Mouse (Mus musculus) liver (tissue): Measurements from ENCODE around the gene Gprc5d.
A peak's percentile ranks its signal among the peaks of the same experiment; 100 is the strongest.

Source experiments
- DNase-seq: peaks from one replicate; pipeline ENCODE4 v3.0.0-alpha.2; 2020; ENCODE audit warnings: mixed read lengths

Gprc5d gene

DNA sequence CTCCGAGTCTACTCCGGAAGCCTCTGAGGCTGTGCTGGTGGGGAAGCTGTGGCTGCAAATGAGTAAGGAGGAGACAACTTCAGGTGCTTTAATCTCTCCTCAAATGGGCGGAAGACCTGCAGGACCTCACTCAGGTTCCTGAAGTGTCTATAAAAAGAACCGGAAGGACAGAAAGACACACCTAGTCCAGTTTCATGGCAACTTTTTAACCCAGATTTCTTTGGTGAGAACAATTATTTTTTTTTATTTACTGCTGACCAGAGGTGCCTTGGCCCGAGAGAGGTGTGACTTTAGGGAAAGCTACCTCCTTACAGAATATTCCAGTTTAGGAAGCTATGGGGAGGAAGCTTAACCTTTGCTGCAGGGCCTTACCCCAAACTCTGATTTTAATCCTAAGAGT lies at the start of gene Gprc5d:
Gene Gprc5d, minus strand, starts transcription at position 101 of the 400 bp plus-strand sequence.
- DNase-seq: no peak

DNA sequence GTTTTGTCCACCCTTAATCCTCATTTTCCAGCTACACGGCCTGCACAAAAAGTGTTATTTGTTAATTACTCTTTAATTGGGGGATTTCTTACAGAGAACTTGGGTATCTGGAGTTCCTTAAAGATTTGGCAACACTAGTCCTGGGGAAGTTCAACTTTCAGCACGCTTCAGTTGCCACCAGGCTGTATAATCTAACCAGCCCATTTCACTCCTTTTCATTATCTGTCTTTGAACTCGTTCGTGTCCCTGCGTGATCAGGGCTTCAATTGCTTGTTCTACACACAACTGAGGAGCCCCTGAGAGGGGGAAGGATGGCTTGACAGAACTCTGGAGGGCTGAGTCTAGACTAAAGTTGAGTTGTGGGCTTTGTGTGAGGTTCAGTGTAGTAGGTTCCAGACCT lies 48.6 kb upstream of the Gprc5d start:
- DNase-seq: peak; percentile 76

GRCm38 (mm10) chr6:135166262-135166661 lies 48.2 kb upstream of the Gprc5d start:
- peak; percentile 44 for DNase-seq

DNA sequence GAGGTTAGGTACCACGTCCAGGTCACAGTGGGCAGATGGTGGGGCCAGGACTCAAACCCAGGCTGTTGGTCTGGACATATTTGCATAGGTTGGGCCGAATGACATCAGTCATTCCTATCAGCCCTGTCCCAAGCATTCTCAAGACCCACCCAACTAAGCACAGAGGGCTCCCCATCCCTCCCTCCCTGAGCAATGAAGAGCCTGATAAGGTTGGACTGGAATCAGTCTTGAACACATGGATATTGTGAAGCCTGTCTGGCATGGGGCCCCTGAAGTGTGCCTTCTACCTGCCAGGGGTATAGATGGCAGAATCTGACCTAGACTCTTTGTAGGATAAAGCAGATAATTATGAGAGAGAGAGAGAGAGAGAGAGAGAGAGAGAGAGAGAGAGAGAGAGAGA lies 47.6 kb upstream of the Gprc5d start:
- DNase-seq: peak; percentile 88

DNA sequence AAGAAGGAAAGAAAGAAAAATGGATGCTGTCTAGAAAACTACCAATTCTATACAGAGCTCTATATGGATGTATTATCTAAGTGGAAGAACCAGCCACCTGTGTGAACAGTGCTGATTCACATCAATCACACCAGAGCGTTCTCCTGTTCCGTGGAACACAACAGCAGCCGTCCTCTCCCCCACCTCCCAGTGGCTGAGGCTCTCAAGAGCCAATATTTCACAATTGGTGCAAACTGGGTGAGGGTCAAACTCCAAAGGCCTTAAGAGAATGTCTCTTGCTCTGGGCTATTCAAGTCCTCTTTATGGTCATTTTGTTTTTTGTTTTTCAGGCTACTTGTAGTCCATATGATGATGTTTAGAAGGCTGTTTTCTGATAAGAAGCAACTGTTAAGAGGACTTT lies 47.1 kb upstream of the Gprc5d start:
- DNase-seq: peak; percentile 58

- no peak for DNase-seq
Measured at GRCm38 (mm10) chr6:135162861-135163260, 44.8 kb upstream of the Gprc5d start.

DNA sequence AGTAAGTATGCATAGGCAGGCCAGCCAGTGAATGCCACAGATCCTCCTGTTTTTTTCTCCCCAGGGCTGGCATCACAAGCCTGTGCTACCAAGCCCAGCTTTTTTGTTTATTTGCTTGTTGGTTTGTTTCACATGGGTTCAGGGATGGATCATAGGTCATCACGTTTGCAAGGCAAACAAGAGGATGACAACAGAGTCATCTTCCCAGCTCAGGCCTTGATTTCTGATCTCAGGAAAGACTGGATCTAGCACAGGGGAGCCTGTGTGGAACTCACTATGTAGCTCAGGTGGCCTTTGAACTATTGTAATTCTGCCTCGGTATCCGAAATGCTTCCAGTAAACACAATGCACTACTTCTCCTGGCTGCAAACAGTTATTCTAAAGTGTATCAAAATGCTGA lies 44.2 kb upstream of the Gprc5d start:
- DNase-seq: no peak

DNA sequence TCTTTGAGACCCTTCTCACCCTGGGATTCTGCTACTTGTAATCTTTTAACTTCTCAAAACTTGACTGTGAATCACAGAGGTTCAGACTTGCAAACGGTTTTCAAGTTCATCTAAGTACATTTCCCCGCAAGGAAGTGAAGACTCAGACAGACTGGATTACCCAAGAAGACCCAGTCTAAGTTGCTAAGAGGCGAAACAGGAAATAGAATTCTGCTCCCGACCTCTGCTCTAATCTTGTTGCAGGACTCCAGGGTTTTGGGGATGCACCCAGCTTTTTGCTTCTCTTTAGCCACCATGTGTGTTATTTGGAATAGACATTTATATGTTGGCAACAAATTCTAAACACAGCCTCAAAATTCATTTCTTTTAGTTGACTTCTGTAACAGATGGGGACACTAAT lies 43.3 kb upstream of the Gprc5d start:
- no peak for DNase-seq

GRCm38 (mm10) chr6:135158509-135158908 lies 40.4 kb upstream of the Gprc5d start:
- DNase-seq: no peak

- DNase-seq: no peak
Measured at GRCm38 (mm10) chr6:135157496-135157895, 39.4 kb upstream of the Gprc5d start.

DNA sequence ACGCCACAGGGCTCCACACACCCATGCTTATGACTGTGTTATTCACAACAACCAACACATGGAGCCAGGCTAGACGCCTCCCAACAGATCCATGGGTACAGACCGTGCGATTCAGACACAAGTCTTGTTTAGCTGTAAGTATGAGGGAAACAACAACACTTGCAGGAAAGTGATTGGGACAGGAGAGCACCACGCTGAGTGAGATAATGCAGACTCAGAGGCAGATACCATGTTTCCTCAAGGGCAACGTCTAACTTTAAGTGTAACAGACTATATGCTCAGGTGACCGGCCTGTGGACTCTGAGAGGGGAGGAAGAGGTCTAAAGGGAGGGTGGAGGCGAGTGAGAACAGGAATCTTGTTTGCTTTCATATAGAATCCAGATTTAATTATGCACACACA lies 38.5 kb upstream of the Gprc5d start:
- no peak for DNase-seq

DNA sequence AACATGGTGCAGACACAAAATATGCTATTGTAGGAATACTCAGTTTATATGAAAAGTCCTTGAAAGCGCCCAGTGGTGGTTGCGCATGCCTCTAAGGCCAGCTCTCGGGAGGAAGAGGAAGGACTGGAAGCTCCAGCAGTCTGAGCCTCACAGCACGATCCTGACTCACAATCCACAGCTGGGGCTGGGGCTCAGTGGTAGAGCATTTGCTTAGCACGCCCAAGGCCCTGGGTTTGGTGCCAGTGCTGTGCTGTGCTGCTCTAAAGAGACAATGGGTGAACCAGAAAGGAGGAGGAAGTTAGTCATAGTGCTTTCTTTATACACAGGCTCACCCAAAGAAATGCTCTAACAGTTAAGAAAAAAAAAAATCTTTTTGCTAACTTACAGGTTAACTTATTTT lies 35.6 kb upstream of the Gprc5d start:
- no peak for DNase-seq

DNA sequence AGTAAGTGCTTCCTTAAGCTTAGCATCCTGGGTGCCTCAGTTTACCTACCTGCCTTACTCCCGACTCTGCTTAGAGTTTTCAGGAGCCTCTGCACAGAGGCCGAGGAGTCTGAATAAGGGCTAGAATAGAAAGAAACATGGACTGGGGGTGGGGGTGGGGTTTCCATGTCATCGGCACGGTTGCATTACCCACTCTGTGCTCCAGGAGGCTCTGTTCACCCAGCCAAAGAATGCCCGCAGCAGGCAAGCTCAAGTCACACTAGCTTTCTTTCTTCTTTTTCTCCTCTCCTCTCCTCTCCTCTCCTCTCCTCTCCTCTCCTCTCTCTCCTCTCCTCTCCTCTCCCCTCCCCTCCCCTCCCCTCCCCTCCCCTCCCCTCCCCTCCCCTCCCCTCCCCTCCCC lies 32.2 kb upstream of the Gprc5d start:
- peak; percentile 66 for DNase-seq

GRCm38 (mm10) chr6:135149722-135150121 lies 31.6 kb upstream of the Gprc5d start:
- DNase-seq: no peak

DNA sequence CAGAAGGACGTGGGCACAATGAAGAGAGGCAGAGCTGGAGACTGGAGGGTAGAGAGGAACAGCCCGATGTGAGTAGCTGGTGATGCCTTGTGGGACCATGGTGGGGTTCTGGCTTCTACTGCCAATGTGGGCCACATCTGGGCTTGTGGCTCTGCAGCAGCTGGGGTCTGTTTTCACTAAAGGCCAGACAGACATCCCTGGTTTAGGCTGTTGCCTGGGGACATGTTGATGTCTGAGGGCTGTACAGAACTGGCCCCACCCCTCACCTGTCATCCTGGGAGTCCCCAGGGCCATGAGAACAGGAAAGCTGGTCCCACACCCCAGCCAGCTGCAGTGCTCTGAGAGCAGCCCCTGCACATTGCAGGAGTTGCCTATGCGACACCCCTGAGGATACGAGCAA lies 31.1 kb upstream of the Gprc5d start:
- DNase-seq: no peak

DNA sequence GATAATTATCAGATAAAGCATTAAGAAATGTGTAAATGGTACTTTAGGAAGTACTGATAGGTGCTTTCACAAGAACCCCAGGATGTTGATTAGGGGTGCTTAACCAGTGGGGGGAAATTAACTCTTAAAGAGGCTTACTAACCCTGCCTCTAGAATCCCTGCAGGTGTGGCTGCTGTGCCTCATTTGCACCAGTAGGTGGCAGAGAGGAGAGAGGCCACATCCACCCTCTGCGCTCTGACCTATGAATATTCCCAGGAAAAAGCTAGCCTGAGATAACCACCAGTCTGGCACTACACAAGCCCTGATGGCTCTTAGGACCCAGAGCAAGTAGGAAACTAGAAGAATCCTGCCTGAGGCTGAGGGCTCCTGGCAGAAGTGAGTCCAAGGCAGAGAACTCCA lies 30.4 kb upstream of the Gprc5d start:
- peak; percentile 54 for DNase-seq

- DNase-seq: no peak
Measured at GRCm38 (mm10) chr6:135145976-135146375, 27.9 kb upstream of the Gprc5d start.

DNA sequence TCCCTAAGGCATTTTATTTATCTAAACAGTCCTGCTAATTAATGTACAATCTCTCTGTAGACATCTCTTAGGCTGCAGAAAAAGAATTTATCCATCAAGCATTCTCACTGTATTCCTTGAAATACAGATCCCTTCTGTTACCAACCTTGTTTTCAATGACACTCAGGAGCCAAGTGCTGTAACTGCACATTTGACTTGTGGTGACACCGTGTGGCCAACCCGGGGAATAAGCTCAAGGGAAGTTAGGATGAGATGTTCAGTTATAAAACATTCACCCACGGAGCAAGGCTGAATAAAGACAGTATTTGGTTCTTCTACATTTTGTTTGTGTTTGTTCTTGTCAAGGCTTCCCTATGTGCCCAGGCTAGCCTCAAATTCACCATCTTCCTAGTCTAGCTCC lies 26.4 kb upstream of the Gprc5d start:
- DNase-seq: no peak

DNA sequence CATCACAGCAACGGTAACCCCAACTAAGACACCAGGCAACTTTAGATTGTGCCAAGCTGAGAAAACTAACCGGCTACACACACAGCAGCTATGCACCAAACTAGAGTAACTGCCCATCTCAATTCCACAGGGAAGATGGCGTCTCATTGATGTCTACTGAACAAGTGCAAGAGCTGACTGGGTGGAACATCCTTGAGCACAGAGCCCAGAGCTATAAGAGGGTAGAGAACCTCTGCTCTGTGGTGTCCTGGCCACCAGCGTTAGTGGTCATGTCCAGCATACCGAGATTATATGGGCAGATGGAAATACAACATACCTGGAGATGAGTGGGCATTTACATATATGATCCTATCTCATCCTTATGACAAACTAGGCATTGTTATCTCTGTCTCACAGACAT lies 25.1 kb upstream of the Gprc5d start:
- no peak for DNase-seq

DNA sequence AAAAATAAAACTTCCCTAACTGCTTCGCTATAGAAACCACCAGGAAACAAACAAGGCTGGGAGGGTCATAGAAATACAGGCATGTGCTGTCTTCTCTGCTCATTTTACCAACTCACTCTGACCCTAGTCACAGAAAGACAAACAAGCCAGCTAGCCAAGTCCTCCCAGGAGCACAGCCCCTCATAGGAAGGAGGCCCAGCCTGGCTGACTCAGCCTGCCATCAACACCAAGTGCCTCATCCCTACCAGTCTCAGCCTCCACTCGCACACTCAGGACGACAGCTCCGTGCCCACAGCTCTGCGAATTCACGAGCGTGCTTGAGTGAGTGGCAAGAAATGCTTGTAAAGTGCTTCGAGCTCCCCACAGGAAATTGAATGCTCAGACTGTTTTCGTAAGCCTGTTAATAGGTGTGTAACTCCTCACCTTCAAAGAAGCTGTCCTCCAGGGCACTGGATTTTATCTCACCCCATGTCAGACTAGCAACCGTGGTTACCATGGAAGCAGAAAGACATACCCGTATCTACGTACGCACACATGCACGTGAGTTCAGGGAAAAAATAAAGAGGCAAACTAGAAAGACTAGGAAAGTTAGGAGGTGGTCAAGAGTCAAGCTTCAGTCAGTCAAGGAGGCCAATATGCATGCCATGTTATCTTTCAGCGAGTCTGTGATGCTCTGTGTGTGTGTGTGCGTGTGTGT lies 23.5 kb upstream of the Gprc5d start:
- no peak for DNase-seq

GRCm38 (mm10) chr6:135138746-135139145 lies 20.7 kb upstream of the Gprc5d start:
- DNase-seq: no peak

DNA sequence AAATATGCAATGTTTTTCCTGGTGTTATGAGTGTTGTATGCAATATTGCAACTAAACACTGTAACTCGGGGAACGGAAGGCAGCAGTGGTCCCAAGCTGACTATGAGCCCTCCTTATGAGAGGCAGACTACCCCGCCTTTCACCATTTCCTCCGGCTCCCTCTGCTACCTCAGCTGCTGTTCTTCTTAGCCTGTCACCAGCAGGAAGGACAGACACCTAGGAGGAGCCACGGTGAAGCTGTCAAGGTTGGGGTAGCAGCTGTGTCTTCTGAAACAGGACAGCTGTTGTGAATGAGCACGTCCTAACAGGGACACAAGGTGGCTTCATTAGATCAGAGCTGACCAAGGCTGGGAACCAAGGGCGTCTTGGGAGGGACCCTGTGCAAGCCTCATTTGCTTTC lies 20.1 kb upstream of the Gprc5d start:
- no peak for DNase-seq

DNA sequence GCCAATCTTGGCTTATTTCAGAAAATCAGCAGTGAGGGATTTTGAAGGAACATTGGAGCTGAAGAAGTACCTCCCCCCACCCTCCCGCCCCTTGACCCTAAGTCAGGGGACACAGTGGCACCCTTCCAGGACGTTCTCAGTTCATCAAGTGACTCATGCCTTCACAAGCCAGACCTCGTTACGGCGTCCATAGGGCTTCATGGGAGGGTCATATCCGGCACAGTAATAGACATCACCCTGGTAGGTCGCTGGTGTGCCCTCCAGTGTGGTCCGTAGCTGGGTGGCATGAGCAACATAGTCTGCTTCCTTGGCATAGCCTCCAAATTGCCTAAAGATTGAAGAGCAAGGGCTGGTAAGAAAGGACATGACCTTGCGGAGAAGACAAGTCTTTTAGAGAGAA lies 19.7 kb upstream of the Gprc5d start:
- no peak for DNase-seq

DNA sequence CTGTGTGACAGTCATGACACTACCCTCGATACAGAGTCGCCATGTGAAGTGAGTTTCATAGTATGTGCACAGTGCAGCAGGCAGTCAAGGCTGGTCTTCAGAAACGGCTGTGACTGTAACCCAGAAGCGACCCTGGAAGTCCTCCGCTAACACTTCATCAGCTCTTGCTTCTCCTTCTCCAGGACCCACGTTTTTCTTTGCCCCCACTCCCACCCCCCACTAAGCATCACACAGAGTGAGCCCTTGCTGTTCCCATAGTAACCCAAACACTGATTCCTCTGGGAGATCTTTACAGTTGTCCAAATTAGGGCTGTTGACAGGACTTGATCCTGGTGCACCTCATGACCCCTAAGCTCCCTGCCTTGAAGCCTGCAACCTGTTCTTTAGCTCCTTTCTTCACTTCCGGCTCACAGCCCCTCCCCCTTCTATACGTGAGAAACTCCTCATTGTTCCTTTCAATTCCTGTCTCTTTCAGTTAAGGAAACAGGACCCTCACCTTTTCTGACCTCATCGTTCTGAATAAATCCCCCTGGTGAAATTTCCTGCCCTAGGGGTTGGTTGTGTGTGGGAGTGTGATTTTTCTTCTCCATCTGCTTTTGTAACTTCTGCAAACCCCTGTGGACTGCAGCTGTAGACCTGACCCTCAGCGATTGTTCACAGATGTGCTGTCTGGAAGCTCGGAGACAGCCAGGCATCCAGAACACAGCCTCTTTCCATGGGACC lies 18.5 kb upstream of the Gprc5d start:
- no peak for DNase-seq

DNA sequence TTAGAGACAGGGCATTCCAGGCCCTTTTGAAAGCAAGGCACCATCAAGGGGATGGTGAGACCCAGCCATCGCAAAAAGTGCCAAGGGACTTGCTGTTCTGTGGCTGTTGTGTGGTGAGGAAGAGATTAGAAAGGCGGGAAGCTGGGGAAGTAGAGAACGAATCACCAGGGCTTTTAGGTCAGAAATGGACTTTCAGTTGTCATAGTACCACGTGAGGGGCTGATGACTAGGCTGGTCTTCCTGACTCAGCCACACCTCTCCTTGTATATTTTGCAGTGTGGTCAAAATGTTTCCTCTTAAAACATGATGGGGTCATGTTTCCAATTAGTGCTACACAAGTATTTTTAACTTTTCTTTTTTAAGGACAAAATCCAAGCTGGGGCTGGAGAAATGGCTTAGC lies 17.7 kb upstream of the Gprc5d start:
- no peak for DNase-seq
